Mouse (Mus musculus) megakaryocyte, adult 5-6 weeks (primary cell): ENCODE results near the gene Nobox. TPM values are rescaled to one million over a fixed set of nuclear protein-coding genes. Genes with fewer than 3 reads are reported as not detected.

Experiments used
- ATAC-seq: 2 replicates; pipeline ENCODE4 v1.8.0; 2016; ENCODE audit warnings: mild to moderate bottlenecking, inconsistent platforms; ENCODE audit not compliant: poor library complexity, severe bottlenecking
- total RNA-seq, 2 experiments: library from RNA; stranded (forward) in 1 of 2; stranded (reverse) in 1 of 2; fragments of 153-499, 151-499 nt in 1 of 2; fragments of 221-1000, 200-1000 nt in 1 of 2; gene quantifications; 2 replicates each; pipeline versions ENCODE4 v1.2.3 to v1.2.4; 2015 to 2017

Nobox gene
- total RNA-seq, 2 experiments from 2014 or later = not detected

DNA sequence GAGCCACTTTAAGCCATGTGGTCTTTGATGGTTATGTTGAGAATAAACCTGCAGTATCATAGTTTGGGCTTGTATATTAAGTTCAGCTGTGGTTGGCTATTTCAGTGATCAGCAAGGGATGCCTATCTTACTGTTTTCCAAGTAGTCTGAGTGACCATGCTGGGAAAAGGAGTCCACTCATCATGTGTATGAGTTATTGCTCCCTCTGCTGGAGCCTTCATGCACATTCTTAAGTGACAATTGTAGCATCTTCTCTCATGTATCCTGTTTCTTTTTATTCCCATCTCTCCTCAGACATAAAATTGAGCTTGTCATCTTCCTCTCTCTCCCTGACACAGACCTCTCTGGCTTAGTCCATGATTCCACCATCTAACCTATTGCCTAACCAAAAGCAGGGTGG is 31.1 kb downstream of the Nobox start:
- no peak for ATAC-seq

DNA sequence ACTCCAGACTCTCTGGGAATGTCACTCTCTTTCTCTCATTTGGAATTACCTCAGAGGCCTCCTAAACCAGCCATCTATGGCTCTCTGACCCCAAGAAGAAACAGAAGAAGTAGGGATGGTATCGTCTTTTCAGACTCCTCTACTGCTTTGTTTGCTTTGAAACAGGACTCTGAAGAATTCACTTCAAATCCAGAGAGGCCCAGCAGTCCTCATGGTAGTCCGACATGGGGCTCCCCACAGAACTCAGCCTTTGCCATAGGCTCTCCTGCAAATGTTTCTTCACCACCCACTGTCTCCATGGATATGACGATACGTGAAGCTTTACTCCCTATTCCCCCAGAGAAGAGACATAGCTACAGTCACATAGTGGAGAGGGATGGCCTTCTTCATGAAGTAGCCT is 35.2 kb downstream of the Nobox start:
- ATAC-seq = no peak

DNA sequence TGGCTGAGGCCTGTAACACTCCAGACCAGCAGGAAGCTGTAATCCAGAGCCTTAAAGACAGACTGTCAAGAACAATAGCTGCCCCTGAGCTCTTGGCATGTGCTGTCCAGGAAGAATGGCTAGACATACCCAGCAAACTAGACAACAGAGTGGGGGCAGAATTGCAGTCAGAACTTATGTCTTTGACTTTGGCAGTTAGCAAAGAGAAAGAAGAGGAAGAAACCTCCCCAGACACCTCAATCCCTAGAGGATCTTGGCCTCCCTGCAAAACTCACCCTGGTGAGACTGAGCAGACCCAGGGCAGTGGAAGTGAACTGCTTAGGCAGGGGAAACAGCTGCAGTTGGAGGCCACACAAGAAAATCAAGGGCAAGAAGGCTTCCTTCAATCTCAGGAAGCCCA is 36.8 kb downstream of the Nobox start:
- ATAC-seq = no peak

DNA sequence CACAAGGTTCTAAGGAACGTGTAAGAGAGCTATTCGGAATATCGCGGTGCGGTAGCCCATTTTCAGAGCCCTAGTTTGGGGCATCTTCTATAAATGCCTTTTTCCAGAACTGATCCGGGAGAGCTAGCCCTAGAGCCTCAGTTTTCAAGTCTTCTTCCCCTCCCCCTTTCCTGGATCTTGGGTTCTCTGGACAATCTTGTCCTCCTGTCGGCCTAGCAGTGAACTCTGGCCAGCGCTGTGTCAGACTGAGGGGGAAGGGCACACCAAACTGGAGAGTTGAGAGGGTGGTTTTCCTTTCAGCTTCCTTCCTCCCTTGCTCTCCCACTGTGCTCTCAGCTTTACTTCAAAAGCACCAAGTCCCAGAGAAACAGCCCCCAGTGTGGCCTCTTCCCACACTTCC is 43.0 kb downstream of the Nobox start:
- no peak for ATAC-seq

DNA sequence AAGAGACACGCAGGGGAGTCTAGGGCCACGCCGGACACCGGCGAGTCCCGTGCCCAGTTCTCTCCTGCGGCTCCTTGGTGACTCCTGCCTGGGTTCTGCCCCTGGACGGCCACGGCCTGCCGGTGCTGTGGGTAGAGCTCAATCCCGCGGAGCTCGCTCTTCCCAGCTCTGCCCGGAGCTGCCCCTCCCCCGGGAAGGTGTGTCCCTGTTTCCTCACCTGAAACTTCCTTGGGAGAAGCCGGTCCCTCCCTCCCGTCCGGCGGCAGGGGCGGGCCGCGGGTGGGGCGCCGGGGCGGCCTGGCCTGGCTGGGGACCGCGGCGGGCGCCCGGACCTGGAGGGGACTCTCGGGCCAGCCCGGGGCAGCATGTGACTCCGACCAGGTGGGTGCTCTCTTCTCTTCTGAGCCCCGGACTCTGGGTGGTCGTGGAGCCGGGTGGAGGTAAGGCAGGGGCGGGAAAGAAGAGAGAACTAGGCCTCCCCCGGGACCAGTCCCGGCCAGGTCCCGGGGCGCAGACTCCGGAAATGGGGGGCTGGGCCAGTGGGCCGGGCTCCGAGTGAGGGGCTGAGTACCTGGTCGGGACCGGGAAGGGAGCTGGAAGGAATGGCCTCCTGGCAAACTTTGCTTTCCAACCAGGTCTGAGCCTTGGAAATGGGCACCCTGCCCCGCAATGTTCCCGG is 43.9 kb downstream of the Nobox start, which contains the start of gene Arhgef5:
Arhgef5 (plus strand) TSS at position 220 of the 679 bp plus-strand sequence.
- ATAC-seq = peak; percentile 47

DNA sequence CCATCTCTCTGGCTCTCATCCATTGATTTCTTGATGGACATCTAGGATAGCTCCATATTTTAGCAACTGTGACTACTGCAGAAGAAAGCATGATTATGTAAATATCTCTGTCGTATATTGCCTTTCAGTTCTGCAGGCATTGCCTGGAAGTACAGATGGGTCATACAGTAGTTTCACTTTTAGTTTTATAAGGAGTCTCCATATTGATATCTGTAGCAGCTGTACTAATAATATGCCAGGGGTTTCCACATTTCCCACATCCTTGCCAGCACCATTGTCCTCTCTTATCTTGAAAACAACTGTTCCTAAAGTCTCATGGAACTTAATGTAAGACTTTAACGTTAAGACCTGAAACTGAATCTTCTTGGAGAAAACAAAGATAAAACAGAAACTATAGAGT is 48.6 kb downstream of the Nobox start:
- no peak for ATAC-seq

DNA sequence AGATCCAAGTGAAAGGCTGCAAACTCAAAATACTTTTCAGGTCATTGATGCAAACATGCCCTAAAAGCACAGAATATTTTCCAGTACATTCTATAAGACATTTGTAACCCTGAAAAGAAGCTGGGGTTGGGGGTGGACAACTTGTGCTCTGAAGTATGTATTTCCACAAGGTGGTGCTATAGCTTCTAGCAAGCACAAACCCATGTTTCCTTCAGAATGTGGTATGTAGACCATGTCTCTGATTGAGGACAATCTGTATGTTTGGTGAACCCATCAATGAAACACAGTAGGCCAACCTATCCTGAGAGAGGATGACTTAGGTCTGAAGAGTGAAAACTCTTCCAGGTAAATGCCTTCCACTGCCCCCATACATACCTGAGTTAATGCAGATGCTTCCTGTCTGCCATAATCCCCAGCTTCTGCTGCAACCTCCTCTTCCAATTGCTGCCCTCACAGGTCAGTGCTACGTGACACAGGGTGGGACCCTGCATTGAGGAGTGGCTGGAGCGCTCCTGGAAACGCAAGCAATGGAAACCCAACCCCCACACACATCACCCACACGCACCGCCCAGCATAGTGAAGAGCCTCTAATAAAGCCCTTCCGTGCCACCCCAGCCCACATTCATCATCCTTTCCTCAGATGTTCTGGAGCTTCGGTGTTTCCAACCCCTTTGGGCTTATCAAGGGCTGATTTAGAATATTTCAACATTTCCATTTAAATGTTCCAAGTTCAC is 55.0 kb downstream of the Nobox start:
- no peak for ATAC-seq

Other genes with a start within 250 kb of the Nobox start
- gene Olfr441, start 203.2 kb downstream of the Nobox start, total RNA-seq (2015) = not detected in 2 replicates
- gene Olfr441, start 203.2 kb downstream of the Nobox start, total RNA-seq (2017) = not detected in 2 replicates
- gene Olfr237-ps1, start 163.0 kb downstream of the Nobox start, total RNA-seq (2015) = not detected in 2 replicates
- not detected in 2 replicates for gene Olfr237-ps1, start 163.0 kb downstream of the Nobox start, total RNA-seq (2017)
- gene Olfr437, start 146.3 kb downstream of the Nobox start, total RNA-seq (2015) = not detected in 2 replicates
- gene Olfr437, start 146.3 kb downstream of the Nobox start, total RNA-seq (2017) = not detected in 2 replicates
- not detected in 2 replicates for gene Olfr13, start 137.4 kb downstream of the Nobox start, total RNA-seq (2015)
- gene Olfr13, start 137.4 kb downstream of the Nobox start, total RNA-seq (2017) = 0.40 TPM in 1 of 2 replicates, not detected in the other
- not detected in 2 replicates for gene Olfr435, start 112.4 kb downstream of the Nobox start, total RNA-seq (2015)
- gene Olfr435, start 112.4 kb downstream of the Nobox start, total RNA-seq (2017) = not detected in 2 replicates
- gene Olfr434, start 96.5 kb downstream of the Nobox start, total RNA-seq (2015) = not detected in 2 replicates
- not detected in 2 replicates for gene Olfr434, start 96.5 kb downstream of the Nobox start, total RNA-seq (2017)
- gene Olfr47, start 78.0 kb downstream of the Nobox start, total RNA-seq (2015) = not detected in 2 replicates
- not detected in 2 replicates for gene Olfr47, start 78.0 kb downstream of the Nobox start, total RNA-seq (2017)
- gene Arhgef5, start 44.0 kb downstream of the Nobox start, total RNA-seq (2015) = 0.18 and 0.40 TPM in 2 replicates
- 0.24 and 0.33 TPM in 2 replicates for gene Arhgef5, start 44.0 kb downstream of the Nobox start, total RNA-seq (2017)